Mouse (Mus musculus): ENCODE measurements around the gene Ormdl3. TPM values are rescaled to one million over a fixed set of nuclear protein-coding genes. Genes with fewer than 3 reads are reported as not detected.

The Ormdl3 gene
- total and polyA plus RNA-seq, 3 experiments, result 32.5 to 45.1 (median 32.9) TPM

- peaks cover 16 to 43% of the 10 kb centered on the region in 2 experiments for H3K36me3 ChIP-seq (replicated peaks in 1 of 2; ENCODE audit: control insufficient read depth in 1 of 2, insufficient read depth in 1 of 2, low read length in 1 of 2)
- H3K9me3 ChIP-seq (replicated peaks; ENCODE audit: low read length), result peaks cover 24% of the 10 kb centered on the region
- peak overlapping the region; percentile 30; the same call in 1 of the 2 replicates for H3K9ac ChIP-seq (ENCODE audit: insufficient read depth, low read depth)
- peaks cover 8 to 44% of the 10 kb centered on the region in 2 experiments; a peak in 3 of 4 replicates for H3K4me1 ChIP-seq (ENCODE audit: control insufficient read depth in 1 of 2, insufficient read depth in 2 of 2)
- H3K27ac ChIP-seq (ENCODE audit: insufficient read depth, low read depth), result peak overlapping the region; percentile 10; the same call in 1 of the 2 replicates
- peaks cover 81% of the 10 kb centered on the region for H3K79me2 ChIP-seq (replicated peaks; ENCODE audit: control insufficient read depth, extremely low read depth, insufficient read depth, poor library complexity, severe bottlenecking)
- DNase-seq (ENCODE audit: extremely low read depth), result no peak
- H3K27me3 ChIP-seq (replicated peaks), result no peaks in the 10 kb centered on the region
- in situ Hi-C loops (cut with MboI; ENCODE audit: low pct_ligation_motif_present, low pct_unique_long_range_greater_than_20kb, low sequenced_read_pairs), result no loop called here
- peak; percentile 74 for TF ChIP-seq MXI1 (IDR thresholded peaks at IDR 0.05; ENCODE audit: low read depth, low read length)
- TF ChIP-seq CHD1 (IDR thresholded peaks at IDR 0.05; ENCODE audit: low read depth, low read length), result no peak
- TF ChIP-seq JUN (IDR thresholded peaks at IDR 0.05; ENCODE audit: insufficient read depth, low read depth, low read length), result no peak
- TF ChIP-seq USF1 (IDR thresholded peaks at IDR 0.05; ENCODE audit: low read depth, low read length), result no peak
- no peak for TF ChIP-seq MAX (IDR thresholded peaks at IDR 0.05; ENCODE audit: low read length)
- no peak for TF ChIP-seq E2F4 (IDR thresholded peaks at IDR 0.05; ENCODE audit: insufficient replicate concordance, low read depth, low read length)
- TF ChIP-seq RAD21 (IDR thresholded peaks at IDR 0.05; ENCODE audit: low read depth, low read length), result no peak
- no peak for TF ChIP-seq RCOR1 (conservative IDR thresholded peaks at IDR 0.05; ENCODE audit: low read depth, low read length)
- TF ChIP-seq JUND (conservative IDR thresholded peaks at IDR 0.05; ENCODE audit: low read depth, low read length), result no peak
- TF ChIP-seq MAFK (IDR thresholded peaks at IDR 0.05; ENCODE audit: insufficient replicate concordance, low read length), result no peak
- no peak for TF ChIP-seq ZKSCAN1 (IDR thresholded peaks at IDR 0.05; ENCODE audit: borderline replicate concordance, low read depth, low read length)
- no peak for TF ChIP-seq ZNF384 (IDR thresholded peaks at IDR 0.05; ENCODE audit: low read depth, low read length)
- TF ChIP-seq NRF1 (IDR thresholded peaks at IDR 0.05; ENCODE audit: low read depth, low read length), result no peak
- no peak for TF ChIP-seq TCF12 (IDR thresholded peaks at IDR 0.05; ENCODE audit: low read depth, low read length)
- no peak for TF ChIP-seq USF2 (conservative IDR thresholded peaks at IDR 0.05; ENCODE audit: low read depth, low read length)
- no peak for TF ChIP-seq ZMIZ1 (IDR thresholded peaks at IDR 0.05; ENCODE audit: low read depth, low read length)
- peak; percentile 70 for TF ChIP-seq ELF1 (IDR thresholded peaks at IDR 0.05; ENCODE audit: low read depth, low read length)
- no peak for TF ChIP-seq MAZ (IDR thresholded peaks at IDR 0.05; ENCODE audit: low read depth, low read length)
- TF ChIP-seq CTCF (conservative IDR thresholded peaks at IDR 0.05 in 1 of 2, IDR thresholded peaks at IDR 0.05 in 1 of 2; ENCODE audit: low read depth in 2 of 2, low read length in 2 of 2), result no peak
- TF ChIP-seq GABPA (IDR thresholded peaks at IDR 0.05; ENCODE audit: insufficient replicate concordance, low read depth, low read length), result no peak
- TF ChIP-seq KAT2A (IDR thresholded peaks at IDR 0.05; ENCODE audit: insufficient replicate concordance, low read length), result no peak
- peak; percentile 45; the same call in 1 of the 2 replicates for TF ChIP-seq POLR2A (IDR thresholded peaks at IDR 0.05; ENCODE audit: low read depth, low read length)
- TF ChIP-seq EP300 (IDR thresholded peaks at IDR 0.05; ENCODE audit: low read length), result no peak
- TF ChIP-seq MYC (IDR thresholded peaks at IDR 0.05; ENCODE audit: low read depth, low read length), result no peak
- no peak for TF ChIP-seq IRF4 (IDR thresholded peaks at IDR 0.05; ENCODE audit: low read depth, low read length)
- TF ChIP-seq BHLHE40 (IDR thresholded peaks at IDR 0.05; ENCODE audit: low read depth, low read length), result peak; percentile 61
- no peak for TF ChIP-seq POLR2AphosphoS2 (IDR thresholded peaks at IDR 0.05; ENCODE audit: low read depth, low read length)
- TF ChIP-seq ETS1 (conservative IDR thresholded peaks at IDR 0.05; ENCODE audit: low read depth, low read length), result no peak
- TF ChIP-seq ZC3H11A (IDR thresholded peaks at IDR 0.05; ENCODE audit: low read depth, low read length), result no peak
- TF ChIP-seq SMC3 (IDR thresholded peaks at IDR 0.05; ENCODE audit: low read depth, low read length), result no peak
- no peak for TF ChIP-seq NELFE (IDR thresholded peaks at IDR 0.05; ENCODE audit: low read depth, low read length)
- peak; percentile 24; the same call in 1 of the 2 replicates for TF ChIP-seq HCFC1 (IDR thresholded peaks at IDR 0.05; ENCODE audit: low read depth, low read length)
- no peak for TF ChIP-seq UBTF (IDR thresholded peaks at IDR 0.05; ENCODE audit: low read depth, low read length)
- peak; percentile 70; the same call in 1 of the 2 replicates for TF ChIP-seq SIN3A (IDR thresholded peaks at IDR 0.05; ENCODE audit: low read length)
- TF ChIP-seq TBP (conservative IDR thresholded peaks at IDR 0.05; ENCODE audit: low read depth, low read length), result 0 out of 2 replicates have a peak, but pooled peaks have one; percentile 47
- no peak for TF ChIP-seq PAX5 (IDR thresholded peaks at IDR 0.05; ENCODE audit: low read length)
- no peak for TF ChIP-seq MEF2A (IDR thresholded peaks at IDR 0.05; ENCODE audit: borderline replicate concordance, low read depth, low read length)
- TF ChIP-seq CHD2 (IDR thresholded peaks at IDR 0.05; ENCODE audit: low read length), result no peak
- peak overlapping the region; percentile 56 for H3K4me2 ChIP-seq (ENCODE audit: insufficient read depth, low read depth, poor library complexity, severe bottlenecking)
- H3K4me3 ChIP-seq (replicated peaks in 1 of 3; ENCODE audit: low read depth in 2 of 3, low read length in 2 of 3, poor library complexity in 1 of 3), result peak overlapping the region; percentile 10 to 69 (median 38)
- dilution Hi-C loops (cut with MboI; ENCODE audit: extremely low pct_ligation_motif_present, extremely low pct_unique_long_range_greater_than_20kb, low sequenced_read_pairs), result no loop called here
Measured at GRCm38 (mm10) chr11:98542553-98542952, 44.6 kb downstream of the Ormdl3 start.
